32 mouse cellular contexts compared by ENCODE assay signal in the genomic region with DNA sequence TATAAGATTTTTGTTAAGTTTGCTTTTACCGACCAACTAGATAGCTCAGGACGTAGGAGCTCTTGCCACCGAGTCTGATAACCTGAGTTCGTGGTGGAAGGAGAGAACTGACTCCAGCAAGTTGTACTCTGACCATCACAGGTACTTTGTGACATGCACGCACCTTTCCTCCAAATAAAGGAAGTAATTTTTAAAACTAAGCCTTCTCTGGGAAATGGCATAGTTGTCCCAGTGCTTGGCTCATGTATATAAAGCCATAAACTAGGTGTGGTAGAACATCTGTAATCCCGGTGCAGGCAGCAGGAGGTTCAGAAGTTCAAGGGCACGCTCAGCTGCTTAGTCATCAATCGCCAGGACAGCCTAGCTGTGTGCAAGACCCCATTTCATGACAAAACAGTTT. TPM values are rescaled to one million over a fixed set of nuclear protein-coding genes. Genes with fewer than 3 reads are reported as not detected.
"Had no signal": no experiment of that assay in that cellular context is flagged by ENCODE, and none has a peak within 500 bp of the region (broad histone marks: within the 10 kb centered on the region; RNA-seq: fewer than 3 reads in every experiment).

No protein-coding gene starts in this region.

- H3K27me3 ChIP-seq: heart, embryonic 15.5 days; hindbrain, embryonic 13.5 days; hindbrain, embryonic 15.5 days had no signal

- H3K4me3 ChIP-seq: heart, adult 2 months; heart, embryonic 13.5 days; heart, embryonic 15.5 days; hindbrain, embryonic 13.5 days; hindbrain, embryonic 15.5 days; layer of hippocampus, adult 2 months; limb, embryonic 13.5 days; limb, embryonic 15.5 days; liver, embryonic 12.5 days had no signal

- H3K36me3 ChIP-seq: heart, embryonic 13.5 days; heart, embryonic 15.5 days; hindbrain, embryonic 13.5 days; hindbrain, embryonic 15.5 days; limb, embryonic 13.5 days; limb, embryonic 15.5 days; liver, embryonic 12.5 days had no signal

- ATAC-seq: hindbrain, postnatal 0 days; liver, embryonic 12.5 days had no signal

- H3K9ac ChIP-seq: heart, embryonic 13.5 days; heart, embryonic 15.5 days; hindbrain, embryonic 13.5 days; hindbrain, embryonic 15.5 days; limb, embryonic 13.5 days; limb, embryonic 15.5 days; liver, embryonic 12.5 days had no signal

- DNase-seq: gastrocnemius, postnatal 14 days; gastrocnemius, postnatal 36 days; heart, adult 11 months; heart, adult 2 months; heart, postnatal 14 days; heart, postnatal 36 days; kidney, adult 18-20 months; kidney, adult 8-10 months; kidney, postnatal 10 days; kidney, postnatal 25 days; kidney, postnatal 4 days; layer of hippocampus, adult 9-11 months; layer of hippocampus, postnatal 36 days; left cerebral cortex, postnatal 4 days had no signal

- H3K27ac ChIP-seq: heart, adult 2 months; heart, embryonic 13.5 days; heart, embryonic 15.5 days; hindbrain, embryonic 13.5 days; hindbrain, embryonic 15.5 days; hindbrain, postnatal 0 days; layer of hippocampus, adult 2 months; limb, embryonic 13.5 days; limb, embryonic 15.5 days; liver, embryonic 12.5 days had no signal

- H3K4me2 ChIP-seq: heart, embryonic 11.5 days; heart, embryonic 13.5 days; heart, embryonic 15.5 days; hindbrain, embryonic 13.5 days; hindbrain, embryonic 15.5 days; limb, embryonic 13.5 days; limb, embryonic 15.5 days; liver, embryonic 12.5 days had no signal

- H3K9me3 ChIP-seq: heart, embryonic 13.5 days; heart, embryonic 15.5 days; hindbrain, embryonic 13.5 days; hindbrain, embryonic 15.5 days; limb, embryonic 13.5 days; limb, embryonic 15.5 days; liver, embryonic 12.5 days had no signal

- H3K4me1 ChIP-seq: heart, embryonic 13.5 days; heart, embryonic 15.5 days; hindbrain, embryonic 13.5 days; hindbrain, embryonic 15.5 days; limb, embryonic 13.5 days; limb, embryonic 15.5 days; liver, embryonic 12.5 days had no signal

RNA-seq across cellular contexts. Expression of gene Mei1, which starts 50.7 kb away (rescaled TPM):
- total RNA-seq: gastrocnemius, adult 8-10 months; heart, adult 2 months; heart, postnatal 14 days; heart, postnatal 36 days; hematopoietic stem cell, adult 5-6 weeks; liver, adult 2 months had no signal
- polyA plus RNA-seq: heart, adult 2 months; heart, embryonic 11.5 days; heart, embryonic 13.5 days; heart, embryonic 15.5 days; heart, postnatal 0 days; hindbrain, embryonic 11.5 days; intestine, embryonic 14.5 days; kidney, embryonic 14.5 days; kidney, embryonic 16.5 days; liver, adult 2 months; liver, embryonic 12.5 days had no signal
